Mouse (Mus musculus) forebrain, embryonic 10.5 days (tissue): ENCODE results near the gene Gm21972. TPM values are rescaled to one million over a fixed set of nuclear protein-coding genes. Genes with fewer than 3 reads are reported as not detected.
A peak's percentile ranks its signal among the peaks of the same experiment; 100 is the strongest.

Experiments used
- DNase-seq: peaks from one replicate; pipeline ENCODE4 v3.0.0-alpha.2; 2017; ENCODE audit warnings: low spot score; ENCODE audit errors: extremely low spot score
- H3K27ac ChIP-seq: fragments of 300-500 bp; sonication (generic); 2 replicates; pipeline ENCODE4 v1.5.1; 2016; ENCODE audit warnings: mild to moderate bottlenecking
- H3K27me3 ChIP-seq: fragments of 300-500 bp; sonication (generic); 2 replicates; pipeline ENCODE4 v1.6.1; 2016; ENCODE audit warnings: mild to moderate bottlenecking; ENCODE audit not compliant: poor library complexity, severe bottlenecking
- H3K36me3 ChIP-seq: fragments of 300-500 bp; sonication (generic); replicated peaks from 2 replicates; pipeline ENCODE4 v1.6.1; 2016; ENCODE audit warnings: mild to moderate bottlenecking, moderate library complexity
- H3K4me1 ChIP-seq: fragments of 300-500 bp; sonication (generic); 2 replicates; pipeline ENCODE4 v1.6.1; 2016
- H3K4me3 ChIP-seq: fragments of 300-500 bp; sonication (generic); 2 replicates; pipeline ENCODE4 v1.5.1; 2016; ENCODE audit warnings: mild to moderate bottlenecking, moderate library complexity
- H3K9me3 ChIP-seq: fragments of 300-500 bp; sonication (generic); 2 replicates; pipeline ENCODE4 v1.6.1; 2016; ENCODE audit warnings: mild to moderate bottlenecking, moderate library complexity
- WGBS: fragments of 180-500 bp; shearing (Covaris S2); methylation state at CpG from one replicate; pipeline ENCODE4 v1.1.7; 2016; 5-methylcytosine and 5-hydroxymethylcytosine counted together
- polyA plus RNA-seq: library from polyadenylated mRNA; unstranded; fragments of >200 nt; fragmentation: Nextera tagmentation; extraction: Ambion mirVana; gene quantifications from 2 replicates; pipeline ENCODE4 v1.2.1, GENCODE M21; 2016

Gene Gm21972
- polyA plus RNA-seq, 1 experiment from 2014 or later: 0.20 TPM

DNA sequence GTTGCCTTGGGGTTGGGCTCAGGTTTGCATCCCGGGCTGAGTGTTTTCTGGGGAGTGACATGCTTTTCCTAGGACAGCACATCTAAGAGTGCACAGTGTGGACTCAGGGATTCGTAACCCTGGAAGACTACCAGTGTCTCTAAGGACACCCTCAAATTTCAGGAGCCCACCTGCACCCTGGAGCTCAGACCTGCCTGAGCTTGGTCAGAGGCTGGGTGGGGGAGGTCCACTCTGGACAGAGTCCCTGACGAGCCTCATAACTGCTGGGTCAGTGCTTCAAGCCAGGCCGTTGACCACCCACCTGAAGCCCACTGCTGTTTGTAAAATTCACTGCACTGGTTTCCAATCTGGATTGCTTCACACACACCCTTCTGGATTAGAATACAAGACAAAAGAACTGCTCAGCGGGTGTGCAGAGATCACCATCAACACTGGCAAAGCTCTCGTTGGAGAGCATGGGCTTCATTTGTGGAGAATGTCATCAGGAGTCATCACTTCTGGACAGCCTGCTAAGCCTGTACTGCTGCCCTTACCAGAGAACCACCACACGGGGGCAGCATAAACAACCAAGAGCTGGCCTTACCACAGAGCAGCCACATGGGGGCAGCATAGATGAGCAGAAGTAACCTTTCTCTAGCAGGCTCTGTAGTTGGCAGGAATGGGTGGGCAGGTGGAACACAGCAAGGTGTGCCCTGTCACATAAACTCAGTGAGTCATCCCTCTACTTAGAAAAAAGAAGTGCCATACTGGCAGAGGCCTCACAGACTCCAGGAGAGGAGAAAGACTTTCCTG lies 45.2 kb downstream of the Gm21972 start:
- WGBS: 49% methylated on average over 7 of the region's 7 CpGs

GRCm38 (mm10) chr1:86182004-86182709 lies 48.7 kb downstream of the Gm21972 start:
- WGBS: 90% methylated on average over 5 of the region's 5 CpGs
- H3K4me1 ChIP-seq: no peaks in the 10 kb centered on the region
- H3K27me3 ChIP-seq: no peaks in the 10 kb centered on the region
- DNase-seq: no peak
- H3K9me3 ChIP-seq: no peaks in the 10 kb centered on the region
- H3K4me3 ChIP-seq: no peak overlapping the region
- H3K36me3 ChIP-seq: peaks cover 36% of the 10 kb centered on the region
- H3K27ac ChIP-seq: no peak overlapping the region

More for the DNA sequence above, 45.2 kb downstream of the Gm21972 start:
- no peaks in the 10 kb centered on the region for H3K9me3 ChIP-seq
- H3K4me3 ChIP-seq: no peak overlapping the region
- no peaks in the 10 kb centered on the region for H3K27me3 ChIP-seq
- no peak overlapping the region for H3K27ac ChIP-seq
- peak; percentile 79 for DNase-seq
- peaks cover 69% of the 10 kb centered on the region for H3K36me3 ChIP-seq
- H3K4me1 ChIP-seq: no peaks in the 10 kb centered on the region

DNA sequence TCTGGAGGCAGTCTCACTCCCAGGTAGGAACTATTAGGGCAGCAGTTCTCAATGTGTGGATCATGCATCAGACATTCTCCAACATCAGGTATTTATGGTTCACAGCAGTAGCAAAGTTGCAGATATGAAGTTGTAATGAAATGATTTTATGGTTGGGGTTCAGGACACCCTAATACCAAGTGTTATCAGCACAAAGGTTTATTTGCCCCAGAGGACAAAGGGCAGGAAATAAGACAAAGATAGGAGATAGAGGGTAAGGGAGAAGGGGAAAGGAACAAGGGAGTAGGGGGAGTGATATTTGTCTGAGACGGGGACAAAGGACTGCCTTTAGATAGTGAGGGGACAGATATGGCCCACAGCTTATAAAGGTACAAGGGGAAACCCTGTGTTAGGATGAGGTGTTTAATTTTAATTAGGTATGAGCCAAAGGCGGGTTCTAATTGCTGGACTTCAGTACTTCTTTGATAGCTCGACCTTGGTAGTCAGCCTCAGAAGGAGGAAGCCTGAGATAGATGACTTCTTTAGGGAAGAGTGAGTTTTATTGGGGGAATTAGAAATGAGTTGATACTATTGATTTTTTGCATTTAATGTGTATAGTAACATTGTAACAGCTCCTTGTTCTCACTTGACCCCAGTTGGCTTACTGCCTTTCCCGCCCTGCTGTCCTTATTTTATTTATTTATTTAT lies 50.3 kb downstream of the Gm21972 start:
- 90% methylated on average over 4 of the region's 4 CpGs for WGBS
- DNase-seq: no peak

DNA sequence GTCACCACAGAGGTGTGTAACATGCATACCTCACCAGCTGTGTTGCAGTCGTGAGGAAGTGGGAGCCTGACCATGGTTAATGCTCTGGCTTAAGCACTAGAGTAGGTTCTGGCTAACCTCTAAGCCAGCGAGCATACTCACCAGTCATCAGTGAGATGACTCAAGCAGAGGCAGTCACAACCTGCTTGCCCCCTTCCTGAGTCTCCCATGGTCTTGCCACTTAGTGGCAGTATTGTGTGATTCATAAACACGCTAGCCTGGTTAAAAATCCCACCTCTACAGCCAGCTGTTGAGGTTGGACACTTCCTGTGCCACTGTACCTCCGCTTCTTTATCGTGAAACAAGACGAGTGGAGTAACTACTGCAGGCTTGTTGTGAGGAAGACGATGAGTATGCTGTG lies 53.3 kb downstream of the Gm21972 start:
- Histone ChIP-seq H3K36me3 (peaks cover 26% of the 10 kb centered on the region), H3K4me3 (no peak overlapping the region), H3K9me3 (no peaks in the 10 kb centered on the region), H3K4me1 (no peaks in the 10 kb centered on the region), H3K27me3 (no peaks in the 10 kb centered on the region), H3K27ac (no peak overlapping the region)
- 94% methylated on average over 7 of the region's 7 CpGs for whole genome bisulfite sequencing
- no peak for DNase-seq

More for the DNA sequence above, 50.3 kb downstream of the Gm21972 start:
- Histone ChIP-seq H3K9me3 (no peaks in the 10 kb centered on the region), H3K27me3 (no peaks in the 10 kb centered on the region), H3K4me3 (no peak overlapping the region), H3K36me3 (peaks cover 22% of the 10 kb centered on the region), H3K4me1 (no peaks in the 10 kb centered on the region), H3K27ac (no peak overlapping the region)

GRCm38 (mm10) chr1:86187856-86188255 lies 54.4 kb downstream of the Gm21972 start:
- Histone ChIP-seq H3K36me3 (peaks cover 22% of the 10 kb centered on the region), H3K27ac (no peak overlapping the region), H3K27me3 (no peaks in the 10 kb centered on the region), H3K4me3 (no peak overlapping the region), H3K9me3 (no peaks in the 10 kb centered on the region), H3K4me1 (no peaks in the 10 kb centered on the region)
- DNase-seq: no peak
- 67% methylated on average over 2 of the region's 2 CpGs for WGBS

GRCm38 (mm10) chr1:86188271-86188670 lies 54.8 kb downstream of the Gm21972 start:
- Histone ChIP-seq H3K36me3 (peaks cover 20% of the 10 kb centered on the region), H3K27ac (no peak overlapping the region)

GRCm38 (mm10) chr1:86189034-86189702 lies 55.7 kb downstream of the Gm21972 start:
- H3K36me3 ChIP-seq: peaks cover 26% of the 10 kb centered on the region
- WGBS: 87% methylated on average over 6 of the region's 6 CpGs
- no peaks in the 10 kb centered on the region for H3K9me3 ChIP-seq
- DNase-seq: no peak
- H3K4me1 ChIP-seq: no peaks in the 10 kb centered on the region
- no peaks in the 10 kb centered on the region for H3K27me3 ChIP-seq
- H3K4me3 ChIP-seq: no peak overlapping the region
- H3K27ac ChIP-seq: no peak overlapping the region

More at GRCm38 (mm10) chr1:86188271-86188670, 54.8 kb downstream of the Gm21972 start:
- Histone ChIP-seq H3K4me1 (no peaks in the 10 kb centered on the region), H3K9me3 (no peaks in the 10 kb centered on the region), H3K4me3 (no peak overlapping the region), H3K27me3 (no peaks in the 10 kb centered on the region)
- DNase-seq: no peak
- WGBS: 89% methylated on average over 2 of the region's 2 CpGs

DNA sequence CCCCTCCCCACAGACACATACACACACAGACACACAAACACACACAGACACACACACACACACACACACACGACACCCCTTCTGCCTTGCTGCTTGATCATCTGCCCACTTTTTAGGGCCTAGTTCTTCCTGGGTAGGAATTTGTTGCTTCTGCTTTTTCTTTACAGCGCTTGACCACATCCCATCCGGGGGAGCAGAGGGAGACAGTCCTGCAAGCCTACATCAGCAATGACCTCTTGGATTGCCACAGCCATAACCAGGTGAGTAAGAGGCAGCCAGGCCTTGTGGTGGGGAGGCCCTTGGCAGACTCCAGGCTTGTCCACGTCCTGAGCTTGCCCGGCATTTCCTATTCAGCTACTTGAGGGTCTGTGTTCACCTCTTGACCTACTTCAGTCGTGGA lies 57.4 kb downstream of the Gm21972 start:
- Histone ChIP-seq H3K27ac (no peak overlapping the region), H3K4me1 (no peaks in the 10 kb centered on the region), H3K4me3 (no peak overlapping the region), H3K9me3 (no peaks in the 10 kb centered on the region), H3K36me3 (peaks cover 38% of the 10 kb centered on the region), H3K27me3 (no peaks in the 10 kb centered on the region)
- 89% methylated on average over 6 of the region's 6 CpGs for WGBS
- DNase-seq: no peak

- Histone ChIP-seq H3K4me3 (no peak overlapping the region), H3K4me1 (no peaks in the 10 kb centered on the region), H3K27me3 (no peaks in the 10 kb centered on the region), H3K36me3 (peaks cover 65% of the 10 kb centered on the region), H3K9me3 (no peaks in the 10 kb centered on the region), H3K27ac (no peak overlapping the region)
- DNase-seq: no peak
- 87% methylated on average over 7 of the region's 7 CpGs for WGBS
Observed at GRCm38 (mm10) chr1:86194044-86194443, 60.6 kb downstream of the Gm21972 start.

GRCm38 (mm10) chr1:86198276-86198675 lies 64.8 kb downstream of the Gm21972 start:
- no peaks in the 10 kb centered on the region for H3K4me1 ChIP-seq
- no peak overlapping the region for H3K4me3 ChIP-seq
- no peak overlapping the region for H3K27ac ChIP-seq
- no peaks in the 10 kb centered on the region for H3K9me3 ChIP-seq
- 91% methylated on average over 6 of the region's 6 CpGs for WGBS
- H3K27me3 ChIP-seq: no peaks in the 10 kb centered on the region
- no peak for DNase-seq
- H3K36me3 ChIP-seq: peaks cover 92% of the 10 kb centered on the region

DNA sequence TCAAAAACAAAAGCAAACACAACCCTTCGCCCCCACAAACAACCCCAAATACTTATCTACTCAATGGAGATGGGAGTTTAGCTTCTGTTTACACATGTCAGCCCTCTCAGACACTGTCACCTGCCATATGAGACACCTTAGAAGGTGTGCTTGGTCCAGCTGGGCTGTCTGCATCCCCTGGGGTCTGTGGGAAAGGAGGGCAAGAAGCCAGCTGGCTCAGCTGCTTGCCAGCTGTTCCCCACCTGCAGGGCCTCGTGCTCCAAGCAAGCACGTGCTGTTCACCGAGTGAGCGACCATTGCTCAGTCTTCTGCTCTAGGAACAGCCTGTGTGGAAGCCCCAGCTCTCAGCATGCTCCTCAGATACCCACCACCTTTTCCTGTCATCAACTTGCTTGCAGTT lies 65.6 kb downstream of the Gm21972 start:
- Histone ChIP-seq H3K9me3 (no peaks in the 10 kb centered on the region), H3K4me3 (no peak overlapping the region), H3K4me1 (no peaks in the 10 kb centered on the region), H3K27ac (no peak overlapping the region), H3K36me3 (peaks cover 95% of the 10 kb centered on the region), H3K27me3 (no peaks in the 10 kb centered on the region)
- DNase-seq: no peak
- 90% methylated on average over 5 of the region's 5 CpGs for WGBS

DNA sequence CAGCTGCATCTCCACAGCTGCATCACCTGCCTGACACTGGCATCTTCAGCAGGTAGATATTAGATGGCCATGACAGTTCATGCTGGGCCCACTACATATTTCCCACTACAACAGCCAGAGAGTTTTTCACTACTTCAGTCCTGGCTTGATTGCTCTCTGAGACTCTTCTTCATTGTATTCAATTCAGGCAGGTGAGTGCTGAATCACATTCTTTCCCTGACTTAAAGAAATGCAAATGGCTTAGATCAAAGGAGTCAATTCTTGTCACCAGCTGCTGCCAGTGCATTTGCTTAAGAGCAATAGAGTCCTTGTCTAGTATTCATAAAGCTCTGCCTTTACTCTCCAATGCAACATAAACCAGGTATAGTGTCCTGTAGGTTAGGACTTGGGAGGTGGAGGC lies 67.9 kb downstream of the Gm21972 start:
- Histone ChIP-seq H3K27ac (no peak overlapping the region), H3K27me3 (no peaks in the 10 kb centered on the region), H3K9me3 (no peaks in the 10 kb centered on the region), H3K4me1 (no peaks in the 10 kb centered on the region), H3K36me3 (peaks cover 96% of the 10 kb centered on the region), H3K4me3 (no peak overlapping the region)
- no peak for DNase-seq
